Mouse (Mus musculus): ENCODE data around the gene Cdh12. TPM values are rescaled to one million over a fixed set of nuclear protein-coding genes. Genes with fewer than 3 reads are reported as not detected.

Gene Cdh12
- 0.05 TPM for polyA plus RNA-seq (2014; fragmentation: Illumina TruSeq; extraction: RNeasy Lipid Tissue Mini Kit (QIAGEN cat#74804); ENCODE audit: low read depth, low replicate concordance)

GRCm38 (mm10) chr15:20448861-20449663 is at the start of gene Cdh12:
Gene Cdh12, plus strand, starts transcription at chr15:20449265.

GRCm38 (mm10) chr15:20666650-20667049 is 217.6 kb downstream of the Cdh12 start, which contains the start of gene Acot10:
Gene Acot10, minus strand, starts transcription at chr15:20666750.

Other genes with a start within 250 kb of the Cdh12 start
- gene Acot10, start 217.5 kb downstream of the Cdh12 start, polyA plus RNA-seq (2014; fragmentation: Illumina TruSeq; extraction: RNeasy Lipid Tissue Mini Kit (QIAGEN cat#74804); ENCODE audit: low read depth, low replicate concordance) = 0.79 TPM